Mouse (Mus musculus): ENCODE measurements around the gene Serpinb5. TPM values are rescaled to one million over a fixed set of nuclear protein-coding genes. Genes with fewer than 3 reads are reported as not detected.

Serpinb5 gene
- total RNA-seq, 1 experiment = 0.22 TPM

DNA sequence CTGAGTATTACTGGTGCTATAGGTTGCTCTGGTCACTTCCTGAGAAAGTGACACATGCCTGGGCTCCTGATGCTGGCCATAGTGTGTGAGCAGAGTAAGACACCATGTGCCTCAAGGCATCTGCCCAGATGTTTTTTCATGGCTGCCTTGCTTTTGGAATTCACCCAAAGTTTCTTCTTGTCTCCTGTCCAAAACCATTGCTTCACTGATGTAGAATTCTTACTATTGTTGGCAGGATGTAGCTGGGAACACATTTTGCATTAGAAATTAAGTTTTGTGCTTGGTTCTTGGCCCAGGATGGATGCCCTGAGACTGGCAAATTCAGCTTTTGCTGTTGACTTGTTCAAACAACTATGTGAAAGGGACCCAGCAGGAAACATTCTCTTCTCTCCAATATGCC, 9.0 kb downstream of the Serpinb5 start:
- Histone ChIP-seq H3K27ac (ENCODE audit: insufficient read depth, low read depth, low read length, poor library complexity, severe bottlenecking) (no peak overlapping the region), H3K36me3 (ENCODE audit: control insufficient read depth, insufficient read depth, low read length, poor library complexity, severe bottlenecking) (no peaks in the 10 kb centered on the region), H3K9me3 (ENCODE audit: control insufficient read depth, insufficient read depth, low read depth, low read length) (no peaks in the 10 kb centered on the region), H3K4me3 (ENCODE audit: insufficient read depth in 1 of 2, low read depth in 1 of 2, low read length in 2 of 2, poor library complexity in 1 of 2, severe bottlenecking in 1 of 2) (no peak overlapping the region), H3K9ac (ENCODE audit: insufficient read depth, low read depth, low read length, poor library complexity, severe bottlenecking) (no peak overlapping the region), H3K4me1 (ENCODE audit: control insufficient read depth in 2 of 2, insufficient read depth in 2 of 2, low read length in 2 of 2, poor library complexity in 1 of 2) (no peaks in the 10 kb centered on the region)
- TF ChIP-seq ZC3H11A (IDR thresholded peaks at IDR 0.05; ENCODE audit: borderline replicate concordance, low read depth, low read length) (no peak), MAFK (IDR thresholded peaks at IDR 0.05; ENCODE audit: insufficient read depth, low read depth, low read length) (no peak), HCFC1 (IDR thresholded peaks at IDR 0.05; ENCODE audit: borderline replicate concordance, insufficient read depth, low read length) (no peak), ZNF384 (IDR thresholded peaks at IDR 0.05; ENCODE audit: low read depth, low read length) (no peak), CHD2 (IDR thresholded peaks at IDR 0.05; ENCODE audit: low read depth, low read length) (no peak)
- in situ Hi-C loops (cut with MboI; ENCODE audit: low sequenced_read_pairs in 2 of 2, unreplicated experiment in 2 of 2) = no loop called here
- no peak for DNase-seq (ENCODE audit: low read depth, low spot score)

DNA sequence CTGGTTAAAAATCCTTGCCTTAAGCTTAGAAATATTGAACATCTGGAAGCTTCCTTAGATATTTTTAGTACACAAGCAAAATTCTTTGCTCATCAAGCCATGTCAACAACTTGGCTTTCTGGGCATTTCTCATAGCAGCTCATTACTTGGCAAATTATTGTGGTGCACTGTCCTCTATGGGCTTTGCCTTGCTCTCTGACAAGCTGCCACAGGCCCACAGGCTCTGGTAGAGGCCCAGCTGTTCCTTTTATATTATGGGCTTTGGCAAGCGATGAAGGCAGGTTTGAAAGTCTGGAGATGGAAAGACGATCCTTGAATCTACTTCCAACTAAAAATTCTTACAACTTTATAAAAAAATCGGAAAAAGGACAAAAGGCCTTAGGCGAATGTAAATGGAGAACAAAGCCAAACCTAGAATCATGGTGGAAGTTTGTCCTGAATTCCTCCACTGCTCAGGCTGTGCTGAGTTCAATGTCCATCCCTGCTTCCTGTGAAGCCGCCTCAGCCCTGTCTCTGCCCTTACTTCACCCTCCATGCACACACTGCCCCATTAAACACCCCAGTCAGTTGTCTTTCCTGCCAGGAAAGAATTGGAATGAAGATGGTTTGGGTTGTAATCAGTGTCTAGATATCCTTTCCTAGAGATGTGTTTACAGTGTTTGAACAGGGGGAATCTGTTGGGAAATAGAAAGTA, 14.4 kb downstream of the Serpinb5 start:
- no peak for TF ChIP-seq HCFC1 (IDR thresholded peaks at IDR 0.05; ENCODE audit: borderline replicate concordance, insufficient read depth, low read length)
- in situ Hi-C loops (cut with MboI; ENCODE audit: low sequenced_read_pairs in 2 of 2, unreplicated experiment in 2 of 2) = no loop called here
- no peak overlapping the region for H3K4me3 ChIP-seq (ENCODE audit: insufficient read depth in 1 of 2, low read depth in 1 of 2, low read length in 2 of 2, poor library complexity in 1 of 2, severe bottlenecking in 1 of 2)
- no peak overlapping the region for H3K27ac ChIP-seq (ENCODE audit: insufficient read depth, low read depth, low read length, poor library complexity, severe bottlenecking)
- no peak overlapping the region for H3K9ac ChIP-seq (ENCODE audit: insufficient read depth, low read depth, low read length, poor library complexity, severe bottlenecking)
- H3K4me1 ChIP-seq (ENCODE audit: control insufficient read depth in 2 of 2, insufficient read depth in 2 of 2, low read length in 2 of 2, poor library complexity in 1 of 2) = no peaks in the 10 kb centered on the region
- no peaks in the 10 kb centered on the region for H3K36me3 ChIP-seq (ENCODE audit: control insufficient read depth, insufficient read depth, low read length, poor library complexity, severe bottlenecking)
- H3K9me3 ChIP-seq (ENCODE audit: control insufficient read depth, insufficient read depth, low read depth, low read length) = no peaks in the 10 kb centered on the region
- no peak for DNase-seq (ENCODE audit: low read depth, low spot score)

DNA sequence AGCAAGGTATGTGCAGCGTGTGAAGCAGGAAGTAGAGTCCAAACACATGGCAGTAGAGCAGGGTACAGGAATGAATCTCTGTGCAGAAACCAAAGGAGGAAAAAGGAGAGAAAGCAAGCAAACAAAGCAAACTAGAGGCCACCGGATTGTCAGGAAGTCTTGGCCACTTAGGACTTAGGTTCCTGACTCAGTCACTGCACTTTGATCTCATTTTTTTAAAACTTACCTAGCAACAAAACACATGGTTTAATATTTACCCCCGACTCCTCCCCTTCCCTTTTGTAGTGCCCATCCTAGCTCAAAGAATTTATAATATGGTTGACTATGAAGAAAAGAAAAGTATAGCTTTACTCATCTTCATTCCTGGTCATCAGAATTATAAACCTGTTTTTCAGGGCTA, 15.2 kb downstream of the Serpinb5 start:
- Histone ChIP-seq H3K27ac (ENCODE audit: insufficient read depth, low read depth, low read length, poor library complexity, severe bottlenecking) (no peak overlapping the region), H3K4me3 (ENCODE audit: insufficient read depth in 1 of 2, low read depth in 1 of 2, low read length in 2 of 2, poor library complexity in 1 of 2, severe bottlenecking in 1 of 2) (no peak overlapping the region), H3K4me1 (ENCODE audit: control insufficient read depth in 2 of 2, insufficient read depth in 2 of 2, low read length in 2 of 2, poor library complexity in 1 of 2) (no peaks in the 10 kb centered on the region), H3K9ac (ENCODE audit: insufficient read depth, low read depth, low read length, poor library complexity, severe bottlenecking) (no peak overlapping the region), H3K36me3 (ENCODE audit: control insufficient read depth, insufficient read depth, low read length, poor library complexity, severe bottlenecking) (no peaks in the 10 kb centered on the region), H3K9me3 (ENCODE audit: control insufficient read depth, insufficient read depth, low read depth, low read length) (no peaks in the 10 kb centered on the region)
- DNase-seq (ENCODE audit: low read depth, low spot score) = no peak
- in situ Hi-C loops (cut with MboI; ENCODE audit: low sequenced_read_pairs in 2 of 2, unreplicated experiment in 2 of 2) = no loop called here
- TF ChIP-seq HCFC1 (IDR thresholded peaks at IDR 0.05; ENCODE audit: borderline replicate concordance, insufficient read depth, low read length) (no peak), ZNF384 (IDR thresholded peaks at IDR 0.05; ENCODE audit: low read depth, low read length) (no peak), MAFK (IDR thresholded peaks at IDR 0.05; ENCODE audit: insufficient read depth, low read depth, low read length) (no peak), ZC3H11A (IDR thresholded peaks at IDR 0.05; ENCODE audit: borderline replicate concordance, low read depth, low read length) (no peak), CHD2 (IDR thresholded peaks at IDR 0.05; ENCODE audit: low read depth, low read length) (no peak)

DNA sequence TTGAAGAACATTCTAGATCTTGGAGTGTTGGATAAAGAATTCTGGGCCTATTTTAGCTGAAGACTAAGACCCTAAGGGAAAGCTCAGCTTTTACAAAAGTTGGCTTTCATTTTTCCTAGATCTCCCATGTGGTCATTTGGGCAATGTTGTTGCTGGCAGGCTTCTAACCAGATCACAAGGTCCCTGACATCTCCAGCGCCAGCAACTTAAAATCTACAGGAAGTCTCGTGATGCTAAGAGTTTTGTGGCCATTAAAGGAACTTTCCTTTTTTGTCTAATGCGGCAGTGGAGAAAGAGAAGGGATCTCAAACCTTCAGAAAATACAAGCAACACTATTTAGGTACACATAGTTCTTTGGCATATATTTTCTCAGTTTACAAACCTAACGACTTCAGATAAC, 21.8 kb downstream of the Serpinb5 start:
- Histone ChIP-seq H3K27ac (ENCODE audit: insufficient read depth, low read depth, low read length, poor library complexity, severe bottlenecking) (no peak overlapping the region), H3K4me1 (ENCODE audit: control insufficient read depth in 2 of 2, insufficient read depth in 2 of 2, low read length in 2 of 2, poor library complexity in 1 of 2) (no peaks in the 10 kb centered on the region), H3K4me3 (ENCODE audit: insufficient read depth in 1 of 2, low read depth in 1 of 2, low read length in 2 of 2, poor library complexity in 1 of 2, severe bottlenecking in 1 of 2) (no peak overlapping the region), H3K9me3 (ENCODE audit: control insufficient read depth, insufficient read depth, low read depth, low read length) (no peaks in the 10 kb centered on the region), H3K9ac (ENCODE audit: insufficient read depth, low read depth, low read length, poor library complexity, severe bottlenecking) (no peak overlapping the region), H3K36me3 (ENCODE audit: control insufficient read depth, insufficient read depth, low read length, poor library complexity, severe bottlenecking) (no peaks in the 10 kb centered on the region)
- no peak for DNase-seq (ENCODE audit: low read depth, low spot score)
- TF ChIP-seq ZNF384 (IDR thresholded peaks at IDR 0.05; ENCODE audit: low read depth, low read length) = no peak
- TF ChIP-seq ZC3H11A (IDR thresholded peaks at IDR 0.05; ENCODE audit: borderline replicate concordance, low read depth, low read length) = no peak
- no peak for TF ChIP-seq MAFK (IDR thresholded peaks at IDR 0.05; ENCODE audit: insufficient read depth, low read depth, low read length)
- no peak for TF ChIP-seq HCFC1 (IDR thresholded peaks at IDR 0.05; ENCODE audit: borderline replicate concordance, insufficient read depth, low read length)
- no peak for TF ChIP-seq CHD2 (IDR thresholded peaks at IDR 0.05; ENCODE audit: low read depth, low read length)
- in situ Hi-C loops (cut with MboI; ENCODE audit: low sequenced_read_pairs in 2 of 2, unreplicated experiment in 2 of 2) = no loop called here

DNA sequence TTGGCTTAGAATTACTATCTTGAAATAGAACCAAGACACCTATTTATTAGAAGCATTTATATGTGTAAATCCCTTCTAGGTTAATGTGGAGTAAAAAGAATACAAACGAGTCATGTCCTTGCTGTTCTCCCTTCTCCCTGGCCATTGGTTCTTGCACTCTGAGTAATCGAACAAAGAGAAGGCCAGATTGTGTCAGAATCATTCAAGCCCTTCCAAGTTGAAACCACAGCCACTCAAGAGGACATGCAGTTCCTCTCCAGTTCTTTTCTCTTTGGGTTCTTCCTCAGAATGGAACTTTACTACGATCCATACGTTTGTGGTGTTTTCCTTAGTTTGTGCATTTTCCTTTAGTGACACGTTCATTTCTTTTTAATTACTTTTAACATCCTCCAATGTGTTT, 22.4 kb downstream of the Serpinb5 start:
- TF ChIP-seq MAFK (IDR thresholded peaks at IDR 0.05; ENCODE audit: insufficient read depth, low read depth, low read length) = no peak
- no peak for TF ChIP-seq HCFC1 (IDR thresholded peaks at IDR 0.05; ENCODE audit: borderline replicate concordance, insufficient read depth, low read length)
- no peak for TF ChIP-seq CHD2 (IDR thresholded peaks at IDR 0.05; ENCODE audit: low read depth, low read length)
- TF ChIP-seq ZNF384 (IDR thresholded peaks at IDR 0.05; ENCODE audit: low read depth, low read length) = no peak
- no peak for TF ChIP-seq ZC3H11A (IDR thresholded peaks at IDR 0.05; ENCODE audit: borderline replicate concordance, low read depth, low read length)
- H3K27ac ChIP-seq (ENCODE audit: insufficient read depth, low read depth, low read length, poor library complexity, severe bottlenecking) = no peak overlapping the region
- no peaks in the 10 kb centered on the region for H3K9me3 ChIP-seq (ENCODE audit: control insufficient read depth, insufficient read depth, low read depth, low read length)
- no peak overlapping the region for H3K9ac ChIP-seq (ENCODE audit: insufficient read depth, low read depth, low read length, poor library complexity, severe bottlenecking)
- H3K36me3 ChIP-seq (ENCODE audit: control insufficient read depth, insufficient read depth, low read length, poor library complexity, severe bottlenecking) = no peaks in the 10 kb centered on the region
- no peak overlapping the region for H3K4me3 ChIP-seq (ENCODE audit: insufficient read depth in 1 of 2, low read depth in 1 of 2, low read length in 2 of 2, poor library complexity in 1 of 2, severe bottlenecking in 1 of 2)
- in situ Hi-C loops (cut with MboI; ENCODE audit: low sequenced_read_pairs in 2 of 2, unreplicated experiment in 2 of 2) = no loop called here
- no peak for DNase-seq (ENCODE audit: low read depth, low spot score)
- no peaks in the 10 kb centered on the region for H3K4me1 ChIP-seq (ENCODE audit: control insufficient read depth in 2 of 2, insufficient read depth in 2 of 2, low read length in 2 of 2, poor library complexity in 1 of 2)

Data from ES-E14 (cell line).